Mouse (Mus musculus) MEL (cell line): Measurements from ENCODE around the gene Dag1. TPM values are rescaled to one million over a fixed set of nuclear protein-coding genes. Genes with fewer than 3 reads are reported as not detected.

ENCODE experiments used
- GATA1 ChIP-seq: IDR thresholded peaks from 2 replicates; pipeline ENCODE4 v1.6.1; 2011; ENCODE audit warnings: low read depth, low read length, improper control_type of control experiment
- JUND ChIP-seq: IDR thresholded peaks from 2 replicates; pipeline ENCODE4 v1.6.1; 2011; ENCODE audit warnings: low read depth, mild to moderate bottlenecking, improper control_type of control experiment, low read length
- KAT2A ChIP-seq: conservative IDR thresholded peaks from 2 replicates; pipeline ENCODE4 v1.6.1; 2012; ENCODE audit warnings: low read depth, low read length, improper control_type of control experiment, inconsistent platforms
- MAX ChIP-seq: IDR thresholded peaks from 2 replicates; pipeline ENCODE4 v1.6.1; 2011; ENCODE audit warnings: low read length, improper control_type of control experiment
- MAZ ChIP-seq: IDR thresholded peaks from 2 replicates; pipeline ENCODE4 v1.6.1; 2012; ENCODE audit warnings: low read depth, mild to moderate bottlenecking, inconsistent platforms, low read length, improper control_type of control experiment
- MEF2A ChIP-seq: IDR thresholded peaks from 2 replicates; pipeline ENCODE4 v1.6.1; 2014; ENCODE audit warnings: low read depth, mild to moderate bottlenecking, inconsistent platforms, low read length, improper control_type of control experiment; ENCODE audit not compliant: poor library complexity, insufficient replicate concordance, severe bottlenecking; ENCODE audit errors: extremely low read depth
- MYC ChIP-seq: IDR thresholded peaks from 2 replicates; pipeline ENCODE4 v1.6.1; 2011; ENCODE audit warnings: low read depth, mild to moderate bottlenecking, low read length, improper control_type of control experiment, moderate library complexity
- NELFE ChIP-seq: IDR thresholded peaks from 2 replicates; pipeline ENCODE4 v1.6.1; 2011; ENCODE audit warnings: low read depth, low read length, improper control_type of control experiment
- NRF1 ChIP-seq: IDR thresholded peaks from 2 replicates; pipeline ENCODE4 v1.6.1; 2014; ENCODE audit warnings: low read depth, mild to moderate bottlenecking, inconsistent platforms, low read length, improper control_type of control experiment, moderate library complexity; ENCODE audit not compliant: poor library complexity, insufficient read depth, severe bottlenecking
- POLR2A ChIP-seq, 2 experiments: IDR thresholded peaks; 2 replicates each; pipeline ENCODE4 v1.6.1; 2011 to 2012; ENCODE audit warnings: low read length in 2 of 2, mild to moderate bottlenecking in 2 of 2, control low read depth in 1 of 2, improper control_type of control experiment in 1 of 2, low read depth in 1 of 2, moderate library complexity in 1 of 2; ENCODE audit not compliant: control insufficient read depth in 1 of 2, insufficient read depth in 1 of 2, poor library complexity in 1 of 2
- POLR2AphosphoS2 ChIP-seq: IDR thresholded peaks from 2 replicates; pipeline ENCODE4 v1.6.1; 2011; ENCODE audit warnings: low read length, improper control_type of control experiment
- POLR2AphosphoS5 ChIP-seq: IDR thresholded peaks from 2 replicates; pipeline ENCODE4 v1.6.1; 2012; ENCODE audit warnings: low read depth, borderline replicate concordance, mild to moderate bottlenecking, inconsistent platforms, low read length, moderate library complexity, mixed read lengths
- RAD21 ChIP-seq: IDR thresholded peaks from 2 replicates; pipeline ENCODE4 v1.6.1; 2011; ENCODE audit warnings: mild to moderate bottlenecking, low read depth, low read length, improper control_type of control experiment
- RCOR1 ChIP-seq: IDR thresholded peaks from 2 replicates; pipeline ENCODE4 v1.6.1; 2012; ENCODE audit warnings: low read depth, mild to moderate bottlenecking, inconsistent platforms, low read length, improper control_type of control experiment
- SIN3A ChIP-seq: IDR thresholded peaks from 2 replicates; pipeline ENCODE4 v1.6.1; 2012; ENCODE audit warnings: low read length, improper control_type of control experiment, inconsistent platforms
- TAL1 ChIP-seq: IDR thresholded peaks from 2 replicates; pipeline ENCODE4 v1.6.1; 2012; ENCODE audit warnings: mild to moderate bottlenecking, inconsistent platforms, low read length, moderate library complexity, mixed read lengths
- TBP ChIP-seq: IDR thresholded peaks from 2 replicates; pipeline ENCODE4 v1.8.0; 2011; ENCODE audit warnings: low read depth, low read length, improper control_type of control experiment
- TCF12 ChIP-seq: IDR thresholded peaks from 2 replicates; pipeline ENCODE4 v1.6.1; 2014; ENCODE audit warnings: low read depth, mild to moderate bottlenecking, inconsistent platforms, low read length, improper control_type of control experiment, moderate library complexity
- UBTF ChIP-seq: IDR thresholded peaks from 2 replicates; pipeline ENCODE4 v1.6.1; 2012; ENCODE audit warnings: low read depth, mild to moderate bottlenecking, inconsistent platforms, low read length, improper control_type of control experiment, moderate library complexity, borderline replicate concordance; ENCODE audit not compliant: insufficient read depth
- USF1 ChIP-seq: IDR thresholded peaks from 2 replicates; pipeline ENCODE4 v1.6.1; 2014; ENCODE audit warnings: low read depth, mild to moderate bottlenecking, inconsistent platforms, low read length, improper control_type of control experiment, moderate library complexity
- USF2 ChIP-seq, 2 experiments: IDR thresholded peaks; 2 replicates each; pipeline ENCODE4 v1.6.1; 2011 to 2012; ENCODE audit warnings: improper control_type of control experiment in 2 of 2, low read length in 2 of 2, borderline replicate concordance in 1 of 2, inconsistent platforms in 1 of 2, low read depth in 1 of 2, mild to moderate bottlenecking in 1 of 2; ENCODE audit not compliant: insufficient read depth in 1 of 2
- ZC3H11A ChIP-seq: IDR thresholded peaks from 2 replicates; pipeline ENCODE4 v1.6.1; 2012; ENCODE audit warnings: low read depth, mild to moderate bottlenecking, inconsistent platforms, low read length, improper control_type of control experiment
- ZKSCAN1 ChIP-seq: IDR thresholded peaks from 2 replicates; pipeline ENCODE4 v1.6.1; 2012; ENCODE audit warnings: low read depth, mild to moderate bottlenecking, inconsistent platforms, low read length, improper control_type of control experiment, moderate library complexity
- ZMIZ1 ChIP-seq: IDR thresholded peaks from 2 replicates; pipeline ENCODE4 v1.6.1; 2012; ENCODE audit warnings: low read depth, mild to moderate bottlenecking, inconsistent platforms, low read length, improper control_type of control experiment, moderate library complexity
- ZNF384 ChIP-seq: IDR thresholded peaks from 2 replicates; pipeline ENCODE4 v1.6.1; 2012; ENCODE audit warnings: low read depth, mild to moderate bottlenecking, inconsistent platforms, low read length, improper control_type of control experiment
- polyA plus RNA-seq, 2 experiments: library from polyadenylated mRNA; stranded (reverse) in 1 of 2; unstranded in 1 of 2; fragments of >175 nt in 1 of 2; fragments of >200 nt in 1 of 2; gene quantifications; 2 replicates each; pipeline versions ENCODE4 v1.2.1 to v1.2.4; 2012; ENCODE audit warnings: low replicate concordance in 2 of 2, low read depth in 1 of 2; ENCODE audit not compliant: insufficient read length in 2 of 2, insufficient read depth in 1 of 2, missing spikeins in 1 of 2
- total RNA-seq: library from RNA; depleted of rRNA; stranded (reverse); fragments of 300-350 nt; gene quantifications from 2 replicates; pipeline ENCODE4 v1.2.3, GENCODE M21; 2012

The Dag1 gene
- total and polyA plus RNA-seq, 3 experiments: 7.8 to 27.6 TPM; not detected in 1

DNA sequence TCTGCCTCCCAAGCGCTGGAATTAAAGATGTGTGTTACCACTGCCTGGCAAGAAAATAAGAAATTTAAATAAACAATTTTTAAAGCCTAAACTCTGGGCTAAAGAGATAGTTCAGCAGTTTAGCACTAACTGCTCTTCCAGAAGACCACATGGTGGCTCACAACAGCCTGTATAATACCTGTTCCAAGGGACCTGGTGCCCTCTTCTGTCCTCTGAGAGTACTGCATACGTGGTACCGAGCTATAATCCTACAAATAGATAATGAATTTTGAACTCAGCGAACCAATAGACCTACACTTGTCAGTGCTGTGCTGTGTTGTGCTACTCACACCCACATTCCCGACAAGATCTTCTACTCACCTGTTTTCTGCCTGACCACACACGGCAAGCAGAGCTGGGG is 20.7 kb upstream of the Dag1 start (continued):
- TF ChIP-seq MEF2A (no peak), POLR2A (IDR thresholded peaks at IDR 0.05; ENCODE audit: control insufficient read depth in 1 of 2, insufficient read depth in 1 of 2, low read depth in 1 of 2, low read length in 2 of 2, poor library complexity in 1 of 2) (no peak), ZKSCAN1 (no peak), GATA1 (peak; percentile 45; the same call in 1 of the 2 replicates), KAT2A (no peak), TCF12 (no peak), UBTF (no peak), POLR2AphosphoS5 (no peak), NELFE (no peak), NRF1 (no peak), TAL1 (no peak), ZNF384 (peak; percentile 20; the same call in 1 of the 2 replicates), ZMIZ1 (no peak), JUND (peak; percentile 51; the same call in 1 of the 2 replicates), RAD21 (peak; percentile 88), MAZ (no peak), TBP (no peak), RCOR1 (no peak), SIN3A (peak; percentile 78), MYC (peak; percentile 97), USF2 (IDR thresholded peaks at IDR 0.05; ENCODE audit: borderline replicate concordance in 1 of 2, insufficient read depth in 1 of 2, low read depth in 1 of 2, low read length in 2 of 2) (no peak), USF1 (no peak; the same call in 1 of the 2 replicates), MAX (peak; percentile 76), ZC3H11A (peak; percentile 84), POLR2AphosphoS2 (no peak)
